Mouse (Mus musculus) olfactory bulb, adult 2 months (tissue): ENCODE data around the gene Clpb. TPM values are rescaled to one million over a fixed set of nuclear protein-coding genes. Genes with fewer than 3 reads are reported as not detected.

Experiments used
- H3K27ac ChIP-seq: fragments of 200-500 bp; 2 replicates; pipeline ENCODE4 v1.5.1; 2012; ENCODE audit warnings: low read depth, low read length; ENCODE audit not compliant: insufficient read depth
- H3K4me1 ChIP-seq: fragments of 200-500 bp; 2 replicates; pipeline ENCODE4 v1.6.1; 2012; ENCODE audit warnings: low read length; ENCODE audit not compliant: control insufficient read depth, insufficient read depth
- H3K4me3 ChIP-seq: fragments of 200-500 bp; 2 replicates; pipeline ENCODE4 v1.5.1; 2012; ENCODE audit warnings: mild to moderate bottlenecking, low read depth, low read length, moderate library complexity; ENCODE audit not compliant: insufficient read depth
- CTCF ChIP-seq: fragments of 200-500 bp; IDR thresholded peaks from 2 replicates; pipeline ENCODE4 v1.5.1; 2012; ENCODE audit warnings: low read depth, mild to moderate bottlenecking, low read length, moderate library complexity; ENCODE audit not compliant: insufficient read depth
- POLR2A ChIP-seq: fragments of 200-500 bp; IDR thresholded peaks from 2 replicates; pipeline ENCODE4 v1.6.1; 2012; ENCODE audit warnings: mild to moderate bottlenecking, low read depth, low read length, moderate library complexity; ENCODE audit not compliant: insufficient read depth
- WGBS: fragments of 180-500 bp; shearing (Covaris S2); methylation state at CpG from one replicate; pipeline ENCODE4 v1.1.7; 2018; 5-methylcytosine and 5-hydroxymethylcytosine counted together
- polyA plus RNA-seq: library from polyadenylated mRNA; stranded (reverse); fragments of >200 nt; gene quantifications from 2 replicates; pipeline ENCODE4 v1.2.4, GENCODE M21; 2012; ENCODE audit warnings: low replicate concordance; ENCODE audit not compliant: missing spikeins, insufficient read depth, insufficient read length

Clpb gene
- polyA plus RNA-seq, 1 experiment = not detected

DNA sequence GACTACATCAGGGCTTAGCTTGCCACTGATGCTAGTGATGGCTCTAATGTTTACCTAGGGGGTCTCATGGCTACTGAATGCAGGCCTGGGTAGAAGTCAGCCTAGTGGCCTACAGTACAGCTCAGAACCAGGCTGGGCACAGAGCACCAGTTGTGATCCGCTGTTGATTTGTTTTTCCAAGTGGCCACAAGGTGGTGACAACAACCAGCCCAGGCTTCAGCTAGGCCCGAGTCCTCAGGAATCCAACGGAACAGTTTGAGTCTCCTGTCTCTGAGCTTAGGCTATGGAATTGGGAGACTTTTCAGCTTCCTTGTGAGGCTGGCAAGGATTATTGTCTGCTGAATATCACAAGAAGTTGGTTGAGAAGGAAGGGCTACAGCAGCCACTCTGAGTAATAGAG lies 3.1 kb downstream of the Clpb start:
- no peak overlapping the region for H3K27ac ChIP-seq
- TF ChIP-seq CTCF = peak; percentile 66
- no peak for TF ChIP-seq POLR2A
- H3K4me3 ChIP-seq = no peak overlapping the region
- H3K4me1 ChIP-seq = peaks cover 16% of the 10 kb centered on the region
- 3% methylated on average over 3 of the region's 3 CpGs for WGBS

DNA sequence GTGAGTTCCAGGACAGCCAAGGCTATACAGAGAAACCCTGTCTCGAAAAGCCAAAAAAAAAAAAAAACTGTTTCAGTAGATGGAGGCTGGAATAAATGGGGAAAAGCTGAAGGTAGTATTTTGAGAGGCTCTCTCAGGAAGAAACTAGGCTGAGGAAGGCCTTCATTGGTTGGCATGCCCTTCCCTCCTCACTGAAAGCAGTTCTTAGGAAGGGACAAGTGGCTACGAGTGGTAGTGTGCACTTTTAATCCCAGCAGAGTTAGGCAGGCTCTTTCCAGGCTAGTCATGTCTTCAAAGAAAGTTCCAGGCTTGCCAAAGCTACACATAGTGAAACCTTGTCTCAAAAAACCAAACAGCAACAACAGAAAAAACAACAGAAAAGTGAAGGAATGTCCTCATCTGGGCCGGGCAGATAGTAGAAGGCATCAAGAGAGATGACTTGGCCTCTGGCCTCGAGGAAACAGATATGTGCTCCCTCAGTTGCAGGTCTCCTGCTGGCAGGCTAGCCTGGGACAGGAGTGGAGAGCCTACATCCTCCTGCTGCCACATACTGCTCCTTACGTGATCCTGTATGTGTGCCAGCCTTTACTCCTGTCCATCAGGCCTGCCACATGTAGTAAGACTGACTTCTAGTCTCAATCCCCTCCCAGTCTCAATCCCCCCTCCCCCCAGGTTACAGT lies 8.3 kb downstream of the Clpb start:
- WGBS = 78% methylated on average over 5 of the region's 5 CpGs
- Histone ChIP-seq H3K4me3 (no peak overlapping the region), H3K4me1 (peaks cover 17% of the 10 kb centered on the region), H3K27ac (no peak overlapping the region)
- TF ChIP-seq CTCF = no peak

DNA sequence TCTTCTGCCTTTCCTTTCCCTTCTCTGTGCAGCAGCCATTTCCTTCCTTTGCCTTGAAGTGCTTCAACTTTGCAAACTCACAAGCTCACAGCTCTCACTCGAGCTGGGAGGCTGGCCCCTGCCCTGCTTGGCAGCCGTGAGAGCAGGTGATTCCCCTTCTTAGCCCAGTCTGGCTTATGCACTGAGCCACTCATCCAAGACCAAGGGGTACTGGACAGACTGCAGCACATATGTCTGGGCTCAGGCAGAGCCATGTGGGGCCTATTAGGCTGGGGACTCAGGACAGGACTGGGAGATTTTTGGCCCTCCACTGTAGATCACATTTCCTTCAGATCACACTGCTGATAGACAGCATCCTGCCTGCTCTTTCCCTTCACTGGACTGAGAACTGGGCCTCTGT lies 10.1 kb downstream of the Clpb start:
- 59% methylated on average over 2 of the region's 2 CpGs for WGBS
- H3K4me1 ChIP-seq = peaks cover 14% of the 10 kb centered on the region

DNA sequence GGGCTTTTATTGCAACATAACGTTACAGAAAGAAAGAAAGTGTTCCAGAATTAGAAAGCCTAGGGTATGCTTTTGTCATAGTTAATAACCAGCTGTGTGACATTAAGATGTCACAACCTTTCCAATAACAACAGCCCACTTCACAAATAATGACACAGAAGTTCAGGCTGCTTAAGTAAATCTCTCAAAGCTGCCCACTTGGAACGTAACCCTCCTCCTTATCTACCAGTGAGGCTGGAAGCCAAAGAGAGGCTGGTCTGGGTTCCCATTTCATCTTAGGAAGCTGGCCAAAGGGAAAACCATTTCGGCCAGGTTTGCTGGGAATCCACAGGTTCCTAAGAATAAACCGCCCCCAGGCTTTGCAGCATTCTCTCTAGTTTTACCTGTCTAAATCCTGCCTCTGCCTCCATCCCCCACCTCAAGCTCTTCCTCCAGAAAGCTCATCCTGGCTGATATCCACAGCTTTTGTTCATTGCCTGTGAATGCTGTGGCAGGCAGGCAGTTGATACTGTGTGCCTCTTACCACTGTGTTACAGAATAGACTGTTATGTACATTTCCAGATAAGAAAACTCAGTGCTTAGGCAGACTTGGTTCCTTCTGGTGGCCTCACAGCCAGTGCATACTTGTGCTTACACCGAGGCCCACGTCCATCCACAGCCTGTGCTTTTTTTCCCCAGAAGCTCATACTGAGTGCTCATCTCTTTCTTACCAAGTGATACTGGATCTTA lies 12.8 kb downstream of the Clpb start:
- 28% methylated on average over 6 of the region's 6 CpGs for WGBS
- no peak overlapping the region for H3K4me3 ChIP-seq
- H3K27ac ChIP-seq = peak overlapping the region; percentile 40; the same call in 1 of the 2 replicates
- peaks cover 18% of the 10 kb centered on the region for H3K4me1 ChIP-seq
- TF ChIP-seq CTCF (no peak), POLR2A (no peak)

More for the DNA sequence above, 10.1 kb downstream of the Clpb start:
- no peak overlapping the region for H3K27ac ChIP-seq
- H3K4me3 ChIP-seq = no peak overlapping the region
- no peak for TF ChIP-seq POLR2A
- TF ChIP-seq CTCF = no peak

DNA sequence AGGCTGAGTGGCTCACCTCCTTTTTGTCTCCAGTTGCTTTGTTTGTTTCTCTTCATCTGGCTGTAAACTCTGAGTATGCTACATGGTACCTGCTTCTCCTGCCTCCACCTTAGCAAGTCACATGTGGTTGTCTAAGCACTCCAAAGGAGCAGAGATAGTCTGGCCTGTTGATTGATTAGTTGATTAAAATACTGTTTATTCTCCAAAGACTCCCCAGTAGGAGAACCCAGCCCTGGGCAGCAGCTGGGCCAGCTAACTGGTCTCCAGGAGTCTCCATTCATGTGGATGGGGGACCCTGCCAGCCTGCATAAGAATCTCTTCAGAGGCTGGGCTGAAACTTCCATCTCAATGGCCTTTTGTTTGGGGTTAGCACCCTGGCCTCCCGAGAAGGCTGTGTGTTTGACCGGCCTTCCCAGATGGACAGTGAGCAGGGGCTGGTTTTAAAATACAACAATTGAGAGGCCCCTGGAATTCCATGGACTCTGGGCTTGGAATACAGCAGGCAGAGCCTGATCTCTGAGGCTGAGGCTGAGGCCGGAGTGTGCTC lies 13.4 kb downstream of the Clpb start:
- 49% methylated on average over 3 of the region's 3 CpGs for WGBS
- Histone ChIP-seq H3K27ac (peak overlapping the region; percentile 40; the same call in 1 of the 2 replicates), H3K4me3 (no peak overlapping the region), H3K4me1 (peaks cover 18% of the 10 kb centered on the region)
- TF ChIP-seq POLR2A (no peak), CTCF (no peak)

DNA sequence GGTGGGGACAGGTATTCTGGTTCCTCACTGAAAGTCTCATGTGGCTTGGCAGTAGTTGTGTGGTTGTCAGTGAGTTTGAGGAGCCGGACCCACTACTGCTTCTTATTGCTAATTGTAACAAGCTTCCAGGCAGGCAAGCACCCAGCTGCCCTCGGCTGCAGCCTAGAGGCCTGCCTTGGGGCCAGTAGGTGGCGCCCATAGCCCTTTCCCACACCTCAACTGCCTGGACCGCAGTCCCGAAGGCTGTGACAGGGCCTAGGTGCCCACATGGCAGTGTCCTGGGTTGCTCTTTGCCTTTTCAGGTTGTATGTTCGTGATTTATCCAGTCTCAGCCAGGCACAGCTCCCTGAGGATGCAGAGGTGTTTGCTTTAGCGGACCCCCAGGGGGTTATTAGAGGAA lies 16.2 kb downstream of the Clpb start:
- no peak for TF ChIP-seq POLR2A
- peak; percentile 96 for TF ChIP-seq CTCF
- Histone ChIP-seq H3K4me3 (no peak overlapping the region), H3K27ac (no peak overlapping the region), H3K4me1 (peaks cover 16% of the 10 kb centered on the region)
- WGBS = 19% methylated on average over 7 of the region's 7 CpGs

DNA sequence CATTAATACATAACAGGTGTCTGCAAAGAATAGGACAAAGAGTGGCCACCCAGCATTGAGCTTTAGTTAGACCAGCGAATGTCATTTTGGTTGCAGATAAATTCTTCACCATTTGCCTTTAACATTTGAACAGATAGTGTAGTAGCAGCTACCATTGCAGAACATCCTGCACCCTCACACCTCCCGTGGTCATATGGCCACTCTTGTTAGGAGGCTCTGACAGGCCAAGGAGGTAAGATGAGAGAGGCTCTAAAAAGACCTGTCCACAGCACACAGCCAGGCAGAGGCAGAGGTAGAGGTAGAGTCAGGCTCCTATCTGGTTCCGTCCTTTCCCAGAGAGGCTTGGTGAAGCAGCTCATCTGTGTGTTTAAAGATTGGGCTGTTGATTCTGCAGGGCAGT lies 17.5 kb downstream of the Clpb start:
- TF ChIP-seq POLR2A (no peak), CTCF (no peak)
- Histone ChIP-seq H3K27ac (no peak overlapping the region), H3K4me1 (peaks cover 16% of the 10 kb centered on the region), H3K4me3 (no peak overlapping the region)
- 84% methylated on average over 3 of the region's 3 CpGs for WGBS

DNA sequence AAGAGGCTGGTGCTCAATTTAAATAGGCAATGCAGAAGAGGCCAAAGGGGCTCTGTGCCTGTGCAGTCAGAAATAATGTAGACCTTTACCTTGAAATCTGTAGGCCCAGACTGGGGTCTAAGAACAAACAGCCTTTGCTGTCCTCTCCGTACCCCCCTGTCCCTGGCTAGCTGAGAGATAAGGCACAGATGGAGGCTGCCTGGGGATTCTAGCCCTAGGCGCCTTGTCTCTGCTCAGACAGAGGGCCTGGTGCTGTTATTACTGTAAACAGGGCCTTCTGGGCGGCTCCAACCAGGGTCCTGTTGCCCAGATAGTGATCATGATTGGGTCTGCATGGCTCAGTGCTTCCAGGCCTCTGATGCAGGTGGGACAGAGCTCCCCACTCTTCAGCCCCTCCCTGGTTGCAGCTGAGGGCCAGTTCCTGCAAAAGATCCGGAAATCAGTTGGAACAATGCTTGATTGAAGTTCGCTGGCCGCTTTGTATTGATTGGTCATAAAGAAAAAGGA lies 18.2 kb downstream of the Clpb start:
- Histone ChIP-seq H3K4me1 (peaks cover 11% of the 10 kb centered on the region), H3K4me3 (no peak overlapping the region), H3K27ac (no peak overlapping the region)
- 86% methylated on average over 6 of the region's 6 CpGs for WGBS
- no peak for TF ChIP-seq POLR2A
- no peak for TF ChIP-seq CTCF

DNA sequence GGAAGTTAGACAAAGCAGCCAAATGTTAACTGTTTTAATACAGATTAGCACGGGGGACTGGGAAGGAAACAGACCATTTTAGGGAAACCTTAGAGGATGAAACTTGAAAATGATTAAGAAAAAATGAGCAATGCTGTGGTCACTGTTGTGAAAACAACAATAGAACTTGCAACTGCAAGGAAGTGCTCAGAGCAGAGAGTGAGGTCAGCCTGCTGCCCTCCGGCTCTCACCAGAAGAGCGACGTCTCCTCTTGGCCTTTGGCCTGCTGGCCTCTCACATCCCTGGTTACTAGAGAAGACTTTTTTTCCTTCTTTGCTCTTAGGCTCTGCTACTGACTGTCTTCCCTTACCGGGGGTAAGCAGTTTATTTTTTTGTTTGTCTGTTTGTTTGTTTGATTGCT lies 19.5 kb downstream of the Clpb start:
- TF ChIP-seq POLR2A (no peak), CTCF (no peak)
- WGBS = 58% methylated on average over 5 of the region's 5 CpGs

More for the DNA sequence above, 19.5 kb downstream of the Clpb start:
- H3K4me1 ChIP-seq = peaks cover 6% of the 10 kb centered on the region
- no peak overlapping the region for H3K4me3 ChIP-seq
- no peak overlapping the region for H3K27ac ChIP-seq
